Mouse (Mus musculus) heart, adult 11 months (tissue): ENCODE data around the gene Tmem210.

Experiments used
- DNase-seq: peaks from one replicate; pipeline ENCODE4 v3.0.0; 2022

Tmem210 gene

DNA sequence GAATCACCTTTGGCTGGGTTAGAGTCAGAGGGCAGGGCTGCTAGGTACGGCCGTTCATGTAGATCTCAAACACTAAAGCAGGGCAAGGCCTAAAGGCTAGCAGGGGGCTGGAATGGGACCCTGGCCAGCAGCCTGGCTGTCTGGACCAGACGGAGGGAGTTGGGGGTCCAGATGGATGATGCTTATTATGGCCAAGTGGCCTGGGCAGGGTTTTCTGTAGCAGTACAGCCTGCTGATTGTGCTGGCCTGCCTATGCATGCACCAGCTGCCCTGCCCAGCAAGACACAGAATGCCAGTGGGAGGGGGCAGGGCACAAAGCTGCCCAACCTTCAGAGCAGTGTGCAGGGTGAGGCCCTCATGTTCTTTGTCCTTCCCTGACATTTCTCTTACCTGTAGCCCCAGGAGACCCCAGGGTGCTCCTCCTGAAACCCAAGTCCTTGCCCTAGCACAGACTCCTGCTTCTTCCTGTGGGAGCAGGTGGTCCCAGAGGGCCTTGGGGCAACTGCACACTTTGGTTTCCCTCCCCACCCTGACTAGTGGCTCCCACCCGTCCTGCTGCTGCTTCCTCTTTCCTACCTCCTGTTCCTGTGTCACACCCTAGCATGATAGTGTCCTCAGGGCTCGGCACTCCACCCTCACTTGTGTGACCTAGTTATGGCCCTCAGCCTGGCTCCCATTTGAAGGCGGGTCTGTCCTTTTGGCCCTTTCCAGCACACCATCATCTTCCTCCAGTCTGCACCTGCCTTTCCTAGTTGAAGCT, 21.9 kb upstream of the Tmem210 start:
- peak; percentile 98 for DNase-seq

GRCm38 (mm10) chr2:25266720-25267119, 21.2 kb upstream of the Tmem210 start:
- peak; percentile 96 for DNase-seq

DNA sequence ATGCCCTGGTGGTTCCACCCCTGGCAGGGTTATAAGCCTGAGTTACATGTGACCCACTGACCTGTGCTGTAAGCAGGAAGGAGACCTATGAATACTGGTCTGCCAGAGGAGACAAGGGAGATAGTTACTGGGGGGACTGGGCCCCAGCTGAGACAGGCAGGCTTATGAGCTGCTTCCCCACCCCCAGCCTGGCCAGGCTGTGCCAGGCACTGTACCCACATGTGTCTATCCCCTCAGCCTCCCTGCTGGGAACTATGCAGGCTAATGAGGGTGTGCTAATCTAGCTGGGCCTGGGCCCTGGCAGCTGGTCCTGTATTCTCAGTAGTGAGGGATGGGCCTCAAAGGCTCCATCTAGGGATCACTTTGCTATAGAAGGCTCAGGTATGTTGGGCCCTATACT, 20.7 kb upstream of the Tmem210 start:
- DNase-seq = no peak

DNA sequence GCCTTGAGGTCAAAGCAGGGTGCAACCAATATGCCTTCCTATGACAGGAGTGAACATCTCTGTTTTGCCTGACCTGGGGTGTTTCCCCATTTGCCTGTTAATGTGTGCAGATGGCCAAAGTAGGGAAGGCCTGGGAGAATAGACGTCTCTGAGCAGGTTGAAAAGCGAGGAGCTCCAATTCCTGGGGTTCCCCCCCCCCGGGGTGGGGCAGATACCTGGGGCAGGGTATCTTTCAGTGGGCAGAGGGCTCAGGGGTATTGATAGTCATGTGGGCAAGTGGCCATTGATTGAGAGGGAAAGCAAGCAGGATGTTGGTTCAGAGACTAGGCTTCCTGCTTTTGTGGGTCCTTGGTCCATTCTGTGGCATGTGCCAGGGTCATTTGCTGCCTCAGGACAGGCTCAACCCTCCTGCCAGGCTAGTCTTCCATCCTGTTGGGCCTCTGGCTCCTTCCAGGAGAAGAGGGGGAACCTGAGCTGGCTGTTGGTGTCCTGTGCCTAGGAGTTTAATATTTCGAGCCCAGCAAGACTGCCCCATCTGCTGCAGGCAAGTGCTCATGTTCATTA, 20.1 kb upstream of the Tmem210 start:
- DNase-seq = no peak

- DNase-seq = peak; percentile 99
These were observed 16.0 kb upstream of the Tmem210 start, which contains the start of the genes Ssna1 and Anapc2 for GRCm38 (mm10) chr2:25271827-25272511. TSS of gene Ssna1 (minus strand) at chr2:25272438. TSS of gene Anapc2 (plus strand) at chr2:25272478.

GRCm38 (mm10) chr2:25272515-25272914, 15.4 kb upstream of the Tmem210 start:
- no peak for DNase-seq

DNA sequence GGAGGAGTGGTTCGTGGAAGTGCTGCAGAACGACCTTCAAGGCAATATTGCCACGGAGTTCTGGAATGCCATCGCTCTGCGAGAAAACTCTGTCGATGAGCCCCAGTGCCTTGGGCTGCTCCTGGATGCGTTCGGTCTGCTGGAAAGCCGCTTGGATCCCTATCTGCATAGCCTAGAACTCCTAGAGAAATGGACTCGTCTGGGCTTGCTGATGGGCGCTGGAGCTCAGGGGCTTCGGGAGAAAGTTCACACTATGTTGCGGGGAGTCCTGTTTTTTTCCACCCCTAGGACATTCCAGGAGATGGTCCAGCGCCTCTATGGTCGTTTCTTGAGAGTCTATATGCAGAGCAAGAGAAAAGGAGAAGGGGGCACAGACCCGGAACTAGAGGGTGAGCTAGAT, 14.9 kb upstream of the Tmem210 start:
- peak; percentile 91 for DNase-seq

GRCm38 (mm10) chr2:25278928-25279882, 8.7 kb upstream of the Tmem210 start:
- DNase-seq = peak; percentile 91

DNA sequence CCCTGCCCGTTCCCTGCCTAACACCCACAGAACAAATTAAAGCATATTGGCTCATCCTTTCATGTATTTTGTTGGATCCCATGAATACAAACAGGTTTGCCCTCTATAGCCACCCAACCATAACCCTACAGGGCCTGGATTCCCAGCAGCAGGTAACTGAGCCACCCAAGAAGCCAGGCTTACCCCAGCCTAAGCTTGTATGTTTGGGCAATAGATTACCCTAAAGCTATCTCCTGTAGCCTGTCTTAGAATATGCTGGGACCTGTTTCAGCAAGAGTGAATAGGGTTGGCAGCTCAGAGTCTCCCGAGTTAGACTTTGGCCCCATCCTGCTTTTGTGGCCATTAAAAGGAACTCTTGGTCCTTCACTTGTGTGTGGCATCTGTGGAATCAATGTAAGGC, 2.4 kb upstream of the Tmem210 start:
- no peak for DNase-seq

- DNase-seq = no peak
These were observed 1.6 kb upstream of the Tmem210 start for GRCm38 (mm10) chr2:25286314-25286713.

- DNase-seq = no peak
These were observed 908 bp upstream of the Tmem210 start for GRCm38 (mm10) chr2:25286837-25287636.

GRCm38 (mm10) chr2:25288734-25289345, 895 bp downstream of the Tmem210 start:
- no peak for DNase-seq

- no peak for DNase-seq
These were observed 1.7 kb downstream of the Tmem210 start, which contains the start of gene Lrrc26 for GRCm38 (mm10) chr2:25289651-25290050. TSS of gene Lrrc26 (plus strand) at chr2:25289915.

DNA sequence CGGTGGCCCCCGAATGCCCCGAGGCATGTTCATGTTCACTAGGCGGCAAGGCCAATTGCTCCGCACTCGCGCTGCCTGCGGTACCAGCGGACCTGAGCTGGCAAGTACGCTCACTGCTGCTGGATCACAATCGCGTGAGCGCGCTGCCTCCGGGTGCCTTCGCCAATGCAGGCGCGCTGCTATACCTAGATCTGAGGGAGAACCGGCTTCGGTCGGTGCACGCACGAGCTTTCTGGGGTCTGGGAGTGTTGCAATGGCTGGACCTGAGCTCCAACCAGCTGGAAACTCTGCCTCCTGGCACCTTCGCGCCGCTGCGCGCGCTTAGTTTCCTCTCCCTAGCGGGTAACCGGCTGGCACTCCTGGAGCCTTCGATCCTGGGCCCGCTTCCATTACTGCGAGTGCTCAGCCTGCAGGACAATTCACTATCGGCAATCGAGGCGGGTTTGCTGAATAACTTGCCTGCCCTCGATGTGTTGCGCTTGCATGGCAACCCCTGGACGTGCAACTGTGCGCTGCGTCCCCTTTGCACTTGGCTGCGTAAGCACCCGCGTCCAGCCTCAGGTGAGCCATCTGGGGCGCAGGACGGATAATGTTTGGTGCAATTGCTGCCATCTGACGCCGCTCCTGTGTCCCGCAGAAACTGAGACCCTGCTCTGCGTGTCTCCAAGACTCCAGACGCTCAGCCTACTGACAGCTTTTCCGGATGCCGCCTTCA, 2.3 kb downstream of the Tmem210 start:
- DNase-seq = no peak

DNA sequence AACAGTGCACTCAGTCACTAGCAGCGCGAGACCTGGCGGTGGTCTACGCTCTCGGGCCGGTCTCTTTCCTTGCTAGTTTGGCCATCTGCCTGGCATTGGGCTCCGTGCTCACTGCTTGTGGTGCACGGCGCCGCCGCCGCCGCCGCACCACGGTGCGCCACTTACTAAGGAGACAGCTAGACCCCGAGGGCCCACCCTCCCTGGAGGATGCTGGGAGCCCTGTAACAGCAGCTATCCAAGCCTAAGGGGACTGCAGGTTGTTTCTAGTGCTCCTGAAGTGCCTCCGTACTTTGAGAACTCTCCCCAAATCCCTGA, 2.8 kb downstream of the Tmem210 start:
- DNase-seq = no peak

DNA sequence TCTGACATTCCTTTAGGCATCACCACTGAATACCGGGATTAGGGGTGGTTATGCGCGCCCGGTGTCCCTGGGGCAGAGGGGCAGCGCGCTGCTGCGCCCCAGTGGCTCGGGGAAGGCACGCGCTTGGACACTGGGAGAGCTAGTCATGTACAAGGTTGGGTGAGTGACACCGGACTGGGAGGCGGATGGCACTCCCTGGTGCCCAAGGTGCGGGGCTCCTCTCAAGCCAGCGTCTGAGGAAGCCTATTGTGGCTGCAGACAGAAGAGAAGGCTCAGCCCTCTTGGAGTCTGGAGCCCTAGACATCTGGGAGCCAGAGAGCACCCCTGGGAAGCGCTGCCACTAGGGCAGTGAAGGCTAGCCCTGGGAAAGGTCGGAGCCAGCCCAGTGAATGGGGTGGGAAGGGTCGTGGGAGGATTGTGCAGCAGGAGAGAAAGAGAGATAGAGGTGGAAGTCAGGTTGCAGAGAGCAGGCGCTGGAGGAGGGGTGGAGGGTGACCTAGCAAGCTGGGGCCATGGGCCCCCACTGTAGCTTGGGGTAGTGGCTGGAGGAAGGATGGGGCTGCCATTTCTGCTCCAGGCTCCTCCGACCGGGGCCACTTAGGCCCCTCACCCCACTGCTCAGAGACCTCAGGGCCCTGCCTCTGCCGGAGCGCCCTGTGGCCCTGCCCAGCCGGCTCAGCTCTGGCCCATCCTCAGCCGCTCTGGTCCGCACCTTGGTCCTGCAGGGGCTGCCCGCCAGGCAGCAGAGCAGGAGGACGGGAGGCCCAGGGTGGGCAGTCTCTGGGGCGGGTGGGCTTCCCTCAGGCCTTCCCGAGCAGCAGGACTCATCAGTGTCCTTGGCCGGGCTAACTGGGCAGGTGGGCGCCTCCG, 3.5 kb downstream of the Tmem210 start:
- no peak for DNase-seq

GRCm38 (mm10) chr2:25292054-25292544, 4.2 kb downstream of the Tmem210 start:
- peak; percentile 95 for DNase-seq

GRCm38 (mm10) chr2:25292856-25293255, 4.9 kb downstream of the Tmem210 start:
- DNase-seq = peak; percentile 95

GRCm38 (mm10) chr2:25293706-25294105, 5.8 kb downstream of the Tmem210 start:
- no peak for DNase-seq

GRCm38 (mm10) chr2:25297093-25297492, 9.1 kb downstream of the Tmem210 start:
- no peak for DNase-seq
